Mouse (Mus musculus) cerebellum, postnatal 14 days (tissue): ENCODE measurements around the gene Sept9.
A peak's percentile ranks its signal among the peaks of the same experiment; 100 is the strongest.

Source experiments
- DNase-seq, 2 experiments: peaks; one replicate each; pipeline ENCODE4 v3.0.0; 2021; ENCODE audit warnings: mixed read lengths in 2 of 2

The Sept9 gene

DNA sequence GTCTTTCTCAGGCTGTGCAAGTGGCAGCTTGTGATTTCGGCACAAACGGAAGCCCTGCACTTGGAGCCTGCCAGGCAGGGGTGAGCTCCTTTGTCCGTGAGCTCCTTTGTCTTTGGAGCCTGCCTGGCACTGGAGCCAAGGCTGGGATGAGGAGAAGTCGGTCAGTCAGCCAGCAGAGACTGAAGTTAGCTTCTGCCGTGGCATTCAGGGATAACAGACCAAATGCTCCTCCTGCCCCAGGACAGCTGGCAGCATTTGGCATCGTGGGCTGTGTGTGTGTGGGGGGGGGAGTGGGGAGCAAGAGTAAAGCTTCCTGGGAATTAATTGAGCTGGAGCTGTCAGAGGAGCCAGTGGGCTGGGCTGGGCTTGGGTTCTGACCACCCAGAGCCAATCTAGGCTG, 210.6 kb downstream of the Sept9 start:
- DNase-seq, result peak; percentile 61 to 70

- DNase-seq, result no peak
Measured at GRCm38 (mm10) chr11:117411663-117412062, 212.2 kb downstream of the Sept9 start.
